In the genomic region with DNA sequence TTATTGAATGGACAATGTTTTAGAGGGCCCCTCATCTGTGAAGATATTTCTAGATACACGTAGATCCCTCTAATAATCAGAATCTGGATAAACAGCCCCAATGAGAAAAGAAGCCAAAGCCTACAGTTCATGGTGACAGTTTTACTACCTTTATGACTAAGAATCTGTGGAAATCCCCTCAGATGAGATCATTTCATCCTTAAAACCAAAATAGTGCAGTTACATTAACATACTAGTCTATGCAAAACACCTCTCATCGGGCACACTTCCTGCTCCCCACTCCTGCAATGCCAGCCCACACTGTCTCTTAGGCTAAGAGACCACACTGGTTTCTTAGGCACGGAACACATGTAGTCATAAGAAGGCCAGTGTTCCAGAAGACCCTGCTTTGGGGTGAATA, we compare ENCODE assay signal across 10 mouse cellular contexts. TPM values are rescaled to one million over a fixed set of nuclear protein-coding genes. Genes with fewer than 3 reads are reported as not detected.
"Had no signal": no experiment of that assay in that cellular context is flagged by ENCODE, and none has a peak within 500 bp of the region (broad histone marks: within the 10 kb centered on the region; RNA-seq: fewer than 3 reads in every experiment).

No protein-coding gene starts in this region.

- ATAC-seq: midbrain, embryonic 13.5 days had no signal

- DNase-seq: kidney, postnatal 10 days; kidney, postnatal 4 days; left cerebral cortex, postnatal 4 days; lung, adult 18-20 months; lung, postnatal 36 days; spleen, adult 18-20 months; thymus, postnatal 36 days had no signal

RNA-seq across cellular contexts. Expression of a gene that starts 26.7 kb away (rescaled TPM):
- total RNA-seq: liver, adult 2 months; megakaryocyte progenitor cell, adult 5-6 weeks had no signal
